Mouse (Mus musculus) kidney, adult 2 months (tissue): ENCODE results near the gene Glipr2.

Source experiments
- CTCF ChIP-seq: fragments of 200-500 bp; conservative IDR thresholded peaks from 2 replicates; pipeline ENCODE4 v1.5.1; 2011; ENCODE audit warnings: low read depth, mild to moderate bottlenecking, control low read depth, low read length, moderate library complexity, mixed read lengths; ENCODE audit not compliant: insufficient read depth, insufficient read length
- POLR2A ChIP-seq: fragments of 200-500 bp; IDR thresholded peaks from one replicate; pipeline ENCODE4 v1.6.1; 2011; ENCODE audit warnings: low read depth, low read length, control low read depth

DNA sequence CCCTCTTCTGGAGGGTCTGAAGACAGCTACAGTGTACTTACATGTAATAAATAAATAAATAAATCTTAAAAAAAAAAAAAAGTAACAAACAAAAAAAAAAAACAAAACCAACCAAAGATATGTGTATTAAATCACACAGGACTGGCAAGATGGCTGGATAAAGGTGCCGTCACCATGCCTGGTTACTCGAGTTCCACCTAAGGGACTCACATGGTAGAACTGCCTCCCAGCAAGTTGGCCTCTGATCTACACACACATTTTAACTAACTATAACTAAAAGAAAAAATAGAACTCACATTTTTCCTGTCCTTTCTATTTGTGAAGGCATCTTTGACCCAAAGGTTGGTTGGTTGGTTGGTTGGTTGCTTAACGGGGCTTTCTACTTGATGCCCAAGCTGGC lies 54.6 kb downstream of the Glipr2 start:
- TF ChIP-seq CTCF, result no peak
- TF ChIP-seq POLR2A, result no peak
